Mouse (Mus musculus) erythroblast, embryonic 14.5 days (primary cell): ENCODE measurements around the gene C1ql1.

Experiments used
- GATA1 ChIP-seq: IDR thresholded peaks from 2 replicates; pipeline ENCODE4 v1.6.1; 2012; ENCODE audit warnings: low read length, inconsistent platforms, mixed read lengths
- TAL1 ChIP-seq: IDR thresholded peaks from 3 replicates; pipeline ENCODE4 v1.6.1; 2012; ENCODE audit warnings: low read length, inconsistent platforms, mixed read lengths

DNA sequence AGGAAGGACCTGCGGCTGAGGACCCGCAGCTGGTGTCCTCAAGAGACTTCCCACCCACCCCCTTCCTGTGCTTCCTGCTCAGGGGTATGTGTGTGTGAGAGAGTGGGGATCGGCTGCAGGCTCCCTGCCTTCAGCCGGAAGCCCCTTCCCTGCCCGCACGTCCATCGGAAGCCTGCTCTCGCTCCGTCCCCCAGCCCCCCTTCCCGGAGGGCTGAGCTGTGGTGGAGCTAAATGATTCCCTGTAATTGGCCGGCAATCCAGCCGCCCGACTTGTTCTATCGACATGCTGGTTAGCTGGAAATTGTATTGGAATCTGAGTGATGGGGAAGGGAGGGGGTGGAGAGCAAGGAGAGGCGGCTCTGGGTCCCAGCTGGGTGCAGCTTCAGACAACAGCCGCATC lies 45.2 kb upstream of the C1ql1 start:
- TF ChIP-seq GATA1, result no peak
- TF ChIP-seq TAL1, result no peak
